Mouse (Mus musculus): ENCODE data around the gene Lmx1a. TPM values are rescaled to one million over a fixed set of nuclear protein-coding genes. Genes with fewer than 3 reads are reported as not detected.

Lmx1a gene
- polyA plus RNA-seq, 1 experiment, result not detected

DNA sequence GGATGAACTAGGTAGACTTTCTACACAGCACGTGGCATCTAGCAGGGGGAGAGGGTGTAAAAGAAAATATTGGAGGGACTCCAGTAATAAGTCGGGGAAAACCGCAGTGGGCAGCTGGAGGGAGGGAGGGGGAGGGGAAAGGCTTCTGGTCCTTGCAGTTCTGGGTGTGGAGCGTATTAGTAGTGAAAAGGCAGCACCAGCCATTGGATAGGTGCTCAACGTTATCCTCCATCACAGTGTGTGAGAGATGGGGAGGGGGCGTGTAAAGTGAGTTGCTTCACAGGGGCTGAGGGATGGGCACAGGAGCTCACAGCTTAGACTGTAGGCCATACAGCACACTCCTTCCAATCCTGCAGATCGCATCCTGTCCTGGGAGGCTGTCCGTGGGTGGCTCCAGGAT lies 100.4 kb downstream of the Lmx1a start:
- Histone ChIP-seq H3K79me2 (ENCODE audit: control insufficient read depth, insufficient read depth) (no peaks in the 10 kb centered on the region), H3K36me3 (ENCODE audit: control insufficient read depth, insufficient read depth) (no peaks in the 10 kb centered on the region), H3K4me3 (no peak overlapping the region), H3ac (ENCODE audit: control insufficient read depth, insufficient read length) (no peak overlapping the region), H3K27me3 (ENCODE audit: control insufficient read depth, insufficient read depth, insufficient read length) (peaks cover 5% of the 10 kb centered on the region), H3K4me2 (ENCODE audit: low read depth) (no peak overlapping the region)
- TF ChIP-seq TCF3 (IDR thresholded peaks at IDR 0.05; ENCODE audit: insufficient read length, low read depth) (no peak), MYOG (IDR thresholded peaks at IDR 0.05; ENCODE audit: control insufficient read depth in 1 of 3, insufficient read depth in 1 of 3, insufficient read length in 2 of 3, low read depth in 2 of 3) (no peak), USF1 (IDR thresholded peaks at IDR 0.05; ENCODE audit: low read depth) (no peak), CEBPB (IDR thresholded peaks at IDR 0.05; ENCODE audit: insufficient read depth, poor library complexity, severe bottlenecking) (no peak), REST (IDR thresholded peaks at IDR 0.05; ENCODE audit: insufficient read depth, insufficient read length) (no peak)

GRCm38 (mm10) chr1:167790688-167791087 lies 101.7 kb downstream of the Lmx1a start:
- Histone ChIP-seq H3K36me3 (ENCODE audit: control insufficient read depth, insufficient read depth) (no peaks in the 10 kb centered on the region), H3ac (ENCODE audit: control insufficient read depth, insufficient read length) (no peak overlapping the region), H3K79me2 (ENCODE audit: control insufficient read depth, insufficient read depth) (no peaks in the 10 kb centered on the region), H3K4me3 (no peak overlapping the region), H3K4me2 (ENCODE audit: low read depth) (no peak overlapping the region), H3K27me3 (ENCODE audit: control insufficient read depth, insufficient read depth, insufficient read length) (peaks cover 4% of the 10 kb centered on the region)
- TF ChIP-seq E2F4 (IDR thresholded peaks at IDR 0.05; ENCODE audit: insufficient read depth), result no peak
- TF ChIP-seq TCF3 (IDR thresholded peaks at IDR 0.05; ENCODE audit: insufficient read length, low read depth), result no peak
- TF ChIP-seq MAX (IDR thresholded peaks at IDR 0.05; ENCODE audit: low read depth), result no peak
- TF ChIP-seq MYOG (IDR thresholded peaks at IDR 0.05; ENCODE audit: control insufficient read depth in 1 of 3, insufficient read depth in 1 of 3, insufficient read length in 2 of 3, low read depth in 2 of 3), result no peak

GRCm38 (mm10) chr1:167791221-167791620 lies 102.2 kb downstream of the Lmx1a start:
- H3K4me2 ChIP-seq (ENCODE audit: low read depth), result no peak overlapping the region
- H3K4me3 ChIP-seq, result no peak overlapping the region
- TF ChIP-seq MYOG (IDR thresholded peaks at IDR 0.05; ENCODE audit: control insufficient read depth in 1 of 3, insufficient read depth in 1 of 3, insufficient read length in 2 of 3, low read depth in 2 of 3) (no peak), CEBPB (IDR thresholded peaks at IDR 0.05; ENCODE audit: insufficient read depth, poor library complexity, severe bottlenecking) (no peak), REST (IDR thresholded peaks at IDR 0.05; ENCODE audit: insufficient read depth, insufficient read length) (no peak), POLR2AphosphoS2 (IDR thresholded peaks at IDR 0.05; ENCODE audit: insufficient read length, low read depth) (no peak), MAX (IDR thresholded peaks at IDR 0.05; ENCODE audit: low read depth) (no peak), TCF12 (IDR thresholded peaks at IDR 0.05; ENCODE audit: insufficient read depth, poor library complexity, severe bottlenecking) (no peak), E2F4 (IDR thresholded peaks at IDR 0.05; ENCODE audit: insufficient read depth) (no peak), TCF3 (IDR thresholded peaks at IDR 0.05; ENCODE audit: insufficient read length, low read depth) (no peak), SRF (IDR thresholded peaks at IDR 0.05; ENCODE audit: control insufficient read depth, insufficient read length, low read depth) (no peak)
- H3K27me3 ChIP-seq (ENCODE audit: control insufficient read depth, insufficient read depth, insufficient read length), result no peaks in the 10 kb centered on the region
- H3ac ChIP-seq (ENCODE audit: control insufficient read depth, insufficient read length), result no peak overlapping the region
- no peaks in the 10 kb centered on the region for H3K79me2 ChIP-seq (ENCODE audit: control insufficient read depth, insufficient read depth)
- no peaks in the 10 kb centered on the region for H3K36me3 ChIP-seq (ENCODE audit: control insufficient read depth, insufficient read depth)

GRCm38 (mm10) chr1:167801923-167802322 lies 112.9 kb downstream of the Lmx1a start:
- TF ChIP-seq POLR2AphosphoS2 (IDR thresholded peaks at IDR 0.05; ENCODE audit: insufficient read length, low read depth) (no peak), USF1 (IDR thresholded peaks at IDR 0.05; ENCODE audit: low read depth) (no peak), REST (IDR thresholded peaks at IDR 0.05; ENCODE audit: insufficient read depth, insufficient read length) (no peak), CEBPB (IDR thresholded peaks at IDR 0.05; ENCODE audit: insufficient read depth, poor library complexity, severe bottlenecking) (no peak), SRF (IDR thresholded peaks at IDR 0.05; ENCODE audit: control insufficient read depth, insufficient read length, low read depth) (no peak), TCF12 (IDR thresholded peaks at IDR 0.05; ENCODE audit: insufficient read depth, poor library complexity, severe bottlenecking) (no peak), MAX (IDR thresholded peaks at IDR 0.05; ENCODE audit: low read depth) (no peak), MYOG (IDR thresholded peaks at IDR 0.05; ENCODE audit: control insufficient read depth in 1 of 3, insufficient read depth in 1 of 3, insufficient read length in 2 of 3, low read depth in 2 of 3) (no peak), TCF3 (IDR thresholded peaks at IDR 0.05; ENCODE audit: insufficient read length, low read depth) (no peak), MYOD1 (IDR thresholded peaks at IDR 0.05; ENCODE audit: control insufficient read depth in 1 of 3, insufficient read length in 2 of 3, low read depth in 2 of 3) (no peak), POLR2A (IDR thresholded peaks at IDR 0.05; ENCODE audit: insufficient read length, low read depth) (no peak)

DNA sequence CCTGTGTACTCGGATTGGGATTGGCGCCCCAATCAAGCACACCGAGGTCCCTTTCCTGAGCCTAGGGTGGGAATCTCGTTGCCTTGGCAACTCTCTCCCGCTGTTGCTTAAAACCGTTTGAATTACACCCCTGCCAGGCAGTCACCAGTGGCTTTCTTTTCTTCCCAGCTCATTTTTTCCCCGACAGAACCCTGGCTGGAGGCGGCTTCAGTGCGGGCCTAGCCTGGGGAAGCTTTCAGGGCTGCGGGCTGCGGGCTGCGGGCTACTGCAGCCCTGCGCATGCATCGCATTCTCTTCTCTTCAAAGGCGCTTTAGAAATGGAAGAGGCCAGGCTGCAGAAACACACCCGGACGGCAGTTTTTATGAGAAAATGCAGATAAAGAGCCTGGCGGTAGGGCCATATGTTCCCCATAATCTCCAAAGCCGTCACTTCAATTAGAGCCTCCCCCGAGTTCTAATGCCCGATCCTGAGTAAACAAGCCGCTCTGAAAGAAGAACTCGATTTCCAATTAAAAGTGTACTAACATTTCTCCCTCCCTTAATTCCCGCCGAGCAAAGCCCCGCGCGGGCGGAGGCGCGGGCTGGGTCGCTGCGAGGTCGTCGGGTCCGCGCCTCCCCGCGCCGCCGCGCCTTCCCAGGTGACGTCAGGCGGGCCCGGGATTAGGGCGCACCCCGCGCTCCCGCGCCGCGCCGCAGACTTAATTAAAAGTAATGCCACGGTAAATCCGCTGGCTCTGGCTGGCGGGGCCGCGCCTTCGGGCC lies 113.7 kb downstream of the Lmx1a start:
- TF ChIP-seq MYOD1 (IDR thresholded peaks at IDR 0.05; ENCODE audit: control insufficient read depth in 1 of 3, insufficient read length in 2 of 3, low read depth in 2 of 3) (no peak), MYOG (IDR thresholded peaks at IDR 0.05; ENCODE audit: control insufficient read depth in 1 of 3, insufficient read depth in 1 of 3, insufficient read length in 2 of 3, low read depth in 2 of 3) (no peak), SRF (IDR thresholded peaks at IDR 0.05; ENCODE audit: control insufficient read depth, insufficient read length, low read depth) (no peak), TCF12 (IDR thresholded peaks at IDR 0.05; ENCODE audit: insufficient read depth, poor library complexity, severe bottlenecking) (no peak), POLR2AphosphoS2 (IDR thresholded peaks at IDR 0.05; ENCODE audit: insufficient read length, low read depth) (no peak), USF1 (IDR thresholded peaks at IDR 0.05; ENCODE audit: low read depth) (no peak), E2F4 (IDR thresholded peaks at IDR 0.05; ENCODE audit: insufficient read depth) (no peak), REST (IDR thresholded peaks at IDR 0.05; ENCODE audit: insufficient read depth, insufficient read length) (no peak)
- Histone ChIP-seq H3K36me3 (ENCODE audit: control insufficient read depth, insufficient read depth) (no peaks in the 10 kb centered on the region), H3ac (ENCODE audit: control insufficient read depth, insufficient read length) (no peak overlapping the region), H3K27me3 (ENCODE audit: control insufficient read depth, insufficient read depth, insufficient read length) (peaks cover 27% of the 10 kb centered on the region), H3K4me2 (ENCODE audit: low read depth) (no peak overlapping the region), H3K4me3 (no peak overlapping the region), H3K79me2 (ENCODE audit: control insufficient read depth, insufficient read depth) (no peaks in the 10 kb centered on the region)

More at GRCm38 (mm10) chr1:167801923-167802322, 112.9 kb downstream of the Lmx1a start:
- Histone ChIP-seq H3K27me3 (ENCODE audit: control insufficient read depth, insufficient read depth, insufficient read length) (peaks cover 27% of the 10 kb centered on the region), H3K36me3 (ENCODE audit: control insufficient read depth, insufficient read depth) (no peaks in the 10 kb centered on the region), H3K4me2 (ENCODE audit: low read depth) (no peak overlapping the region), H3ac (ENCODE audit: control insufficient read depth, insufficient read length) (no peak overlapping the region), H3K4me3 (no peak overlapping the region), H3K79me2 (ENCODE audit: control insufficient read depth, insufficient read depth) (no peaks in the 10 kb centered on the region)
